Mouse (Mus musculus) embryonic fibroblast, embryonic 13.5 days (primary cell): ENCODE data around the gene Selp.

ENCODE experiments used
- CTCF ChIP-seq: IDR thresholded peaks from 2 replicates; pipeline ENCODE4 v1.5.1; 2011; ENCODE audit warnings: mild to moderate bottlenecking, control low read depth, low read length, moderate library complexity, borderline replicate concordance; ENCODE audit not compliant: insufficient read depth
- POLR2A ChIP-seq: IDR thresholded peaks from 2 replicates; pipeline ENCODE4 v1.6.1; 2011; ENCODE audit warnings: low read depth, mild to moderate bottlenecking, control low read depth, low read length, moderate library complexity

GRCm38 (mm10) chr1:164162745-164163144 lies 47.7 kb downstream of the Selp start:
- TF ChIP-seq CTCF, result no peak
- TF ChIP-seq POLR2A, result no peak
